Mouse (Mus musculus) layer of hippocampus, adult 18-20 months (tissue): Measurements from ENCODE around the gene Chd2. TPM values are rescaled to one million over a fixed set of nuclear protein-coding genes. Genes with fewer than 3 reads are reported as not detected.

Source experiments
- DNase-seq, 2 experiments: peaks; one replicate each; pipeline ENCODE4 v3.0.0; 2022; ENCODE audit warnings: low spot score in 2 of 2
- total RNA-seq, 2 experiments: library from RNA; stranded (reverse); gene quantifications; 2 replicates each; pipeline ENCODE4 v1.2.3; 2021

Gene Chd2
- total RNA-seq, 2 experiments from 2014 or later: 50.7 to 55.7 TPM

- peak in 1 of 2 experiments; percentile 37 for DNase-seq
Observed at GRCm38 (mm10) chr7:73377307-73377706, 164.3 kb downstream of the Chd2 start.

Other genes starting within 250 kb of the Chd2 start
- gene Rgma, start 166.3 kb downstream of the Chd2 start, total RNA-seq: 10 to 100 TPM; 49.3 to 56.0 TPM
- 10 to 100 TPM; 30.3 to 33.0 TPM for gene Fam174b, start 198.5 kb upstream of the Chd2 start, total RNA-seq